10 mouse cellular contexts compared by ENCODE assay signal in the genomic region with DNA sequence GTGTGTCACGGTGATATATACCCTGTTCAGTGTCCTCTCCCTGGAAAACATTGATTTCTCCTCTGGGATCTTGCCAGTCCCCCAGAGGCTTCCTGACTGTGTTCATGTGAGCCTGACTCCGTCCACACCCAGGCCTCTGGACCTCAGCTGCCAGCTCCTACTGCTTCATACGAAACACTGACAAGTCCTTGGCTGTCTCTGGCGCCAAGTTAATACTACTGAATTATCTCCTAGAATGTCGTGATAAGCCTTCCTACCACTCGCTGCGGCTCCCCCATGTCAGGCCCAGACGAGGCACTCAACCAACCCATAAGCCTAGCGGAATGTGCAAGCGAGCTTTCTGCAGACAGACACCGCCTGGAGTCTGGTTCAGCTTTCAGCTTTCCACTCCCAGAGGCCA.
DNase-seq lines count a peak whose midpoint lies in the region; ATAC-seq and TF ChIP-seq lines count a peak whose summit lies in the region.
"Had no signal": no experiment of that assay in that cellular context is flagged by ENCODE, and none has a peak within 500 bp of the region (broad histone marks: within the 10 kb centered on the region; RNA-seq: fewer than 3 reads in every experiment).

No protein-coding gene starts in this region.

- intact Hi-C loops in gastrocnemius, postnatal 14 days (cut with DNase I; ENCODE audit: low total_unique reads) = no loop called here
- intact Hi-C loops in gastrocnemius, adult 2 months (cut with DNase I) = no loop called here

- H3K4me1 ChIP-seq in kidney, embryonic 15.5 days = peaks cover 7% of the 10 kb centered on the region; the same call in 1 of the 2 replicates
- 0 out of 2 replicates have a peak, but pooled peaks cover 5% of the 10 kb centered on the region for H3K4me1 ChIP-seq in kidney, embryonic 14.5 days (ENCODE audit: control insufficient read depth, insufficient read depth, low read length)

- H3K4me2 ChIP-seq in kidney, embryonic 15.5 days = no peak overlapping the region
- no peak overlapping the region for H3K4me2 ChIP-seq in kidney, embryonic 14.5 days (replicated peaks; ENCODE audit: low read depth, low read length)

- peak; percentile 22 for DNase-seq in gastrocnemius, postnatal 14 days
- no peak for DNase-seq in gastrocnemius, adult 2 months
- peak; percentile 18 for DNase-seq in urinary bladder, postnatal 14 days (ENCODE audit: low spot score)
- DNase-seq in urinary bladder, postnatal 25 days (ENCODE audit: low spot score) = no peak
- DNase-seq in testis, postnatal 10 days (ENCODE audit: low spot score) = no peak
- no peak for DNase-seq in right cerebral cortex, postnatal 25 days
- DNase-seq: adrenal gland, postnatal 10 days; cerebellum, adult 8-10 months had no signal

- no peak overlapping the region for H3K9ac ChIP-seq in kidney, embryonic 15.5 days
- no peak overlapping the region for H3K9ac ChIP-seq in kidney, embryonic 14.5 days (ENCODE audit: low read depth, low read length)

- WGBS in kidney, embryonic 15.5 days = 53% methylated on average over 11 of the region's 11 CpGs
- 50% methylated on average over 11 of the region's 11 CpGs for WGBS in kidney, embryonic 14.5 days

- H3K4me3 ChIP-seq in gastrocnemius, adult 2 months = no peak overlapping the region
- no peak overlapping the region for H3K4me3 ChIP-seq in kidney, embryonic 15.5 days (replicated peaks)
- no peak overlapping the region for H3K4me3 ChIP-seq in kidney, embryonic 14.5 days (ENCODE audit: low read length)

- no peaks in the 10 kb centered on the region for H3K27me3 ChIP-seq in kidney, embryonic 15.5 days
- no peaks in the 10 kb centered on the region for H3K27me3 ChIP-seq in kidney, embryonic 14.5 days (ENCODE audit: control insufficient read depth, insufficient read depth, low read length)

- H3K36me3 ChIP-seq in kidney, embryonic 15.5 days = no peaks in the 10 kb centered on the region
- H3K36me3 ChIP-seq in kidney, embryonic 14.5 days (ENCODE audit: control insufficient read depth, insufficient read depth, low read length) = no peaks in the 10 kb centered on the region

- no peak overlapping the region for H3K27ac ChIP-seq in gastrocnemius, adult 2 months
- H3K27ac ChIP-seq in kidney, embryonic 15.5 days = no peak overlapping the region
- H3K27ac ChIP-seq in kidney, embryonic 14.5 days (ENCODE audit: low read depth, low read length) = no peak overlapping the region

- no peak for TF ChIP-seq CTCF in gastrocnemius, adult 2 months (IDR thresholded peaks at IDR 0.05)

- 0 out of 2 replicates have a peak, but pooled peaks have one; percentile 36 for ATAC-seq in kidney, embryonic 15.5 days (replicated peaks; ENCODE audit: low FRiP score)
- ATAC-seq in kidney, embryonic 14.5 days (ENCODE audit: low FRiP score, low TSS enrichment) = no peak

- no peaks in the 10 kb centered on the region for H3K9me3 ChIP-seq in kidney, embryonic 15.5 days (replicated peaks)
- H3K9me3 ChIP-seq in kidney, embryonic 14.5 days (ENCODE audit: control insufficient read depth, low read length) = no peaks in the 10 kb centered on the region

Comparison
In these comparisons a context has a peak if more than half of its experiments do, and no peak if none do; other contexts are left out.
1. DNase-seq: peak in gastrocnemius, postnatal 14 days (single experiment) and urinary bladder, postnatal 14 days (single experiment); none in gastrocnemius, adult 2 months (single experiment), urinary bladder, postnatal 25 days (single experiment), testis, postnatal 10 days (single experiment) and right cerebral cortex, postnatal 25 days (single experiment).